Mouse (Mus musculus): Measurements from ENCODE around the gene Fam205a4.
"Not testable (repeated sequence)": the region's sequence is repeated elsewhere in the genome, so short reads cannot be mapped to it uniquely, and the experiment has no call there.

Fam205a4 gene

DNA sequence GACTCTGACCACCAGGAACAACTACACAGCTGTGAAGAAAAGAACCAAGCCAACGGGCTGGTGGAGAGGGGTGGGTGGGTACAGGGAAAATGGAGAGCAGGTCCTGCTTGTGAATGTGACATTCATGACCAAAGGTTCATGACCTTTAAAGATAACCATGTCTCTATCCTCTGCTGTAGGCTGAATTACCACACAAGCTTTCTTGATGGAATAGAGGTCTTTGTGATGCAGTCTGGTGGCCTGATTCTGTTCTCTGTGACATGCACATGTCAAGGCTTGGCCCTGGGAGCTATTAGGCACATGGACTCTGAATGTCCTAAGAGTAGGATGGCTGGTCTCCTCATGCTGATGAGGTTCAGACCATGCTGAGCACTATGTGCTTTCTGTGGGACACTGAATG, at the start of gene Fam205a4:
Fam205a4 (plus strand) TSS at position 301 of the 400 bp plus-strand sequence.
- not testable (repeated sequence) for DNase-seq

DNA sequence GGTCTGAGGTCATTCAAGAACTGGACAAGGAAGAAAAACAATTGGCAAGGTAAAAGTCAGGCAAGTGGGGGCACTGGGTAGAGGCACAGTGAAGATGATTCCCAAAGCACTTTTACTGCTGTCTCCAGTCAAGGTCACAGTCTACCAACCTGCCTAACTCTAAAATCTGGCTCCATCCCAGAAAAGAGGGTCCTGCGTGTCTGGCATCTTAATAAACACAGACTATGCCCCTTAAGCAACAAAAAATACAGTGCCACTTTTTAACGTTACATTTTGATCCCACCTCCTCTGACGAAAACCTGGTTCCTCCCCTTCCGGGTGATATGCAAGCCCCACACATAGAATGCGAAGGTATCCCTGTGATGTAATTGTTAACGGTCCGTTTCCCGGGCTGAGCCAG, 24.6 kb upstream of the Fam205a4 start, which contains the start of gene Gm20878:
Gm20878 (plus strand) TSS at position 301 of the 400 bp plus-strand sequence.
- DNase-seq, result not testable (repeated sequence)
